Mouse (Mus musculus) embryonic facial prominence, embryonic 11.5 days (tissue): ENCODE measurements around the gene Tbc1d4. TPM values are rescaled to one million over a fixed set of nuclear protein-coding genes. Genes with fewer than 3 reads are reported as not detected.

Experiments used
- ATAC-seq: fragments of 200-750 bp; cut with Nextera tagmentation; replicated peaks from 2 replicates; pipeline ENCODE4 v1.8.0; 2017; ENCODE audit warnings: low read depth; ENCODE audit not compliant: insufficient number of reproducible peaks, low FRiP score, low TSS enrichment
- DNase-seq: peaks from one replicate; pipeline ENCODE4 v3.0.0-alpha.2; 2015; ENCODE audit warnings: low spot score
- H3K27ac ChIP-seq: fragments of 300-500 bp; sonication (generic); replicated peaks from 2 replicates; pipeline ENCODE4 v1.5.1; 2014; ENCODE audit warnings: mild to moderate bottlenecking, low read depth, low read length, control low read depth
- H3K27me3 ChIP-seq: fragments of 300-500 bp; sonication (generic); 2 replicates; pipeline ENCODE4 v1.6.1; 2014; ENCODE audit warnings: mild to moderate bottlenecking, low read length, moderate library complexity, mixed read lengths; ENCODE audit not compliant: control insufficient read depth, insufficient read depth
- H3K36me3 ChIP-seq: fragments of 300-500 bp; sonication (generic); replicated peaks from 2 replicates; pipeline ENCODE4 v1.6.1; 2014; ENCODE audit warnings: low read depth, mild to moderate bottlenecking, low read length, moderate library complexity, mixed read lengths; ENCODE audit not compliant: control insufficient read depth, insufficient read depth
- H3K4me1 ChIP-seq: fragments of 300-500 bp; sonication (generic); 2 replicates; pipeline ENCODE4 v1.6.1; 2014; ENCODE audit warnings: low read length, mixed read lengths; ENCODE audit not compliant: control insufficient read depth, insufficient read depth
- H3K4me2 ChIP-seq: fragments of 300-500 bp; sonication (generic); 2 replicates; pipeline ENCODE4 v1.6.1; 2014; ENCODE audit warnings: low read depth, mild to moderate bottlenecking, control low read depth, low read length, moderate library complexity
- H3K4me3 ChIP-seq: fragments of 300-500 bp; sonication (generic); 2 replicates; pipeline ENCODE4 v1.5.1; 2014; ENCODE audit warnings: low read depth, low read length, control low read depth
- H3K9ac ChIP-seq: fragments of 300-500 bp; sonication (generic); replicated peaks from 2 replicates; pipeline ENCODE4 v1.6.1; 2014; ENCODE audit warnings: mild to moderate bottlenecking, control low read depth, low read length
- H3K9me3 ChIP-seq: fragments of 300-500 bp; sonication (generic); replicated peaks from 2 replicates; pipeline ENCODE4 v1.6.1; 2016; ENCODE audit warnings: mild to moderate bottlenecking, low read length, inconsistent platforms, mixed read lengths; ENCODE audit not compliant: control insufficient read depth
- WGBS: fragments of 180-500 bp; shearing (Covaris S2); extraction: QIAGEN DNeasy Blood & Tissue Kit; methylation state at CpG from one replicate; pipeline ENCODE4 v1.1.7; 2014; 5-methylcytosine and 5-hydroxymethylcytosine counted together
- polyA plus RNA-seq: library from polyadenylated mRNA; unstranded; fragments of >200 nt; fragmentation: Nextera tagmentation; extraction: Ambion mirVana; gene quantifications from 2 replicates; pipeline ENCODE4 v1.2.1, GENCODE M21; 2014

Gene Tbc1d4
- polyA plus RNA-seq, 1 experiment from 2014 or later: 5.8 TPM

DNA sequence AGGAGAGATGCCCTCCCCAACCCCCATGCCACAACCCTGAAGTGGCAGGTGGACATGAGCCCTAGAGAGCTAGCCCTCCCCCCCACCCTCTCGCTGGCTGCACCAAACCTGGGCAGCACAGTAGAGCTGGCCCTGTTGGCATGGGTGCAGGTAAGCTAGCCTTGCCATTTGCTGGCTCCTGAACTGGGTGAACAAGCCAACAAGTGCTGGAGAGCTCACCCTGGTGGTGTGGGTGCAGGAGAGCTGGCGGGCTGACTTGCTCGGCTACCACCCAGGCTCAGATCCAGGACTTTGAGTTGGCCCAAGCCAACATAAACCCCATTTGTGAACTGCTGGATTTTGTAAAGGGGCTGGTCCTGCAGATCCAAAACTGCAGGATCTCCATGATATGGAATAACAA is 68.5 kb downstream of the Tbc1d4 start:
- Histone ChIP-seq H3K27me3 (no peaks in the 10 kb centered on the region), H3K36me3 (no peaks in the 10 kb centered on the region), H3K4me3 (no peak overlapping the region), H3K27ac (no peak overlapping the region), H3K4me1 (no peaks in the 10 kb centered on the region), H3K9ac (no peak overlapping the region), H3K4me2 (no peak overlapping the region), H3K9me3 (no peaks in the 10 kb centered on the region)
- ATAC-seq (no peak), DNase-seq (no peak)
- whole genome bisulfite sequencing: 94% methylated on average over 3 of the region's 3 CpGs

DNA sequence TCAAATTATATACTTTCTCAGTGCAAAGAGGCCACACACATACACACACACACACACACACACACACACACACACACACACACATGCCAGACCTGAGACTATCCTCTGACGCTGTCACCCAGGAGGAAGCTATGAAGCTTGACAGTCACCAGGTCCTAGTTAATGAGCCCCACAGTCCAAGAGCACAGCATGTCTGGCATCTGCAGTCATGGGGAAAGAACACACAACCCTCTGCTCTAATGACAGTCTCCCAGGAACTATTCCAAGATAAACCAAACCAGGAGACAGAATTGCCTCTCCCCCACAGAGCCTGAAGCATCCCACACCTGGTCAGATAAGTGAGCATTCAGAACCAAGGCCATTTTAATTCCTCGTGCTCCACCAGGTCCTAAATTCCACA is 71.1 kb downstream of the Tbc1d4 start:
- ATAC-seq (0 out of 2 replicates have a peak, but pooled peaks have one; percentile 70), DNase-seq (peak; percentile 13)
- Histone ChIP-seq H3K4me2 (no peak overlapping the region), H3K4me1 (no peaks in the 10 kb centered on the region), H3K27ac (no peak overlapping the region), H3K27me3 (no peaks in the 10 kb centered on the region), H3K4me3 (no peak overlapping the region), H3K9me3 (no peaks in the 10 kb centered on the region), H3K9ac (no peak overlapping the region), H3K36me3 (no peaks in the 10 kb centered on the region)
- WGBS: 67% methylated on average over 2 of the region's 2 CpGs

DNA sequence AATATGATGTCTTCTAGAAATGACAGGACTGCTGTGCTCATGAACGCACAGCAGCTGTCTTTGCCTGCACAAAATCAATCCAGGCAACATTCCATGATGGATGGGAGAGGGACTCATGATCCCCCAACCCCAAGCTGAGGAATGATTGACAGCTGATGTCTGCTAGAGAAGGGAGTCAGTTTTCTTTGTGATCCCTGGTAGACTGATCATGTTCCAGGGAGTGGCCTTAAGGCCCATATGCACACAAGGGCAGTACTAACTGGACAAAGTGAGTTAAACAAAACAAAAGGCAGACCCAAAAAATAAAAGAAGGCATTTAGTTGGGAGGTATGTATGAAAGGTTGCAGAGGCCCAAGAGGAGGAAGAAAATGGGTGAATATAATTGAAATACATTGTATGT is 71.6 kb downstream of the Tbc1d4 start:
- Histone ChIP-seq H3K9me3 (no peaks in the 10 kb centered on the region), H3K27me3 (no peaks in the 10 kb centered on the region), H3K4me2 (no peak overlapping the region), H3K9ac (no peak overlapping the region), H3K27ac (no peak overlapping the region), H3K4me1 (no peaks in the 10 kb centered on the region), H3K4me3 (no peak overlapping the region), H3K36me3 (no peaks in the 10 kb centered on the region)
- ATAC-seq: no peak
- WGBS: 75% methylated on average over 1 of the region's 1 CpGs
- DNase-seq: no peak

DNA sequence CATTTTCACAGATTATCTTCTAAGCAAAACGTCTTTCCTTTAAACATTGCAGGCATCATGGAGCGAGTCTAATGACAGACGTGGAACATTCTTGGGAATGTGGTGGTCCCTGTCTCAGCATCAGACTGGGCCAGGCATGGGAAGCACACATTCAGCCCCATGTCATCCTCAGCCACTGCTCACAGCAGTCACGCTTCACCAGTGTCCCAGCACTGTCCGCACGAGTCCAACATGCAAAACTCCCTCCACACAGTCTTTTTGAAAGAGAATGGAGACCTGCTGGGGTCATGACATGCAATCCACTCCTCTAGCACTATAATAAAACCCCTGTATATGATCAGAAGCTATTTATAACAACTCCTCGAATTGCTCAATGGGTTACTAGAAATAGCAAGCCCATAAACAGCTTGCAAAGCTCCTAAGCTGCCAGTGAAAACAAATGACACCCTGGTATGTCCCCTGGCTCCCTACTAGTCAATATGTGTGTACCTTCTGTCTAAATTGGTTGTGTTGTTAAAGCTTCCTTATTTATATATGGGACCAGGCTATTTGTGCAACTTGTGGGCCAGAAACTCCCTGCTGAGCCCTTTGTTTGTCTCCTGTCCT is 76.8 kb downstream of the Tbc1d4 start:
- H3K9ac ChIP-seq: no peak overlapping the region
- DNase-seq (no peak), ATAC-seq (no peak)
- H3K4me3 ChIP-seq: no peak overlapping the region
- H3K4me1 ChIP-seq: no peaks in the 10 kb centered on the region
- H3K4me2 ChIP-seq: no peak overlapping the region
- WGBS: 77% methylated on average over 7 of the region's 7 CpGs
- no peak overlapping the region for H3K27ac ChIP-seq
- no peaks in the 10 kb centered on the region for H3K9me3 ChIP-seq
- no peaks in the 10 kb centered on the region for H3K36me3 ChIP-seq
- H3K27me3 ChIP-seq: no peaks in the 10 kb centered on the region

DNA sequence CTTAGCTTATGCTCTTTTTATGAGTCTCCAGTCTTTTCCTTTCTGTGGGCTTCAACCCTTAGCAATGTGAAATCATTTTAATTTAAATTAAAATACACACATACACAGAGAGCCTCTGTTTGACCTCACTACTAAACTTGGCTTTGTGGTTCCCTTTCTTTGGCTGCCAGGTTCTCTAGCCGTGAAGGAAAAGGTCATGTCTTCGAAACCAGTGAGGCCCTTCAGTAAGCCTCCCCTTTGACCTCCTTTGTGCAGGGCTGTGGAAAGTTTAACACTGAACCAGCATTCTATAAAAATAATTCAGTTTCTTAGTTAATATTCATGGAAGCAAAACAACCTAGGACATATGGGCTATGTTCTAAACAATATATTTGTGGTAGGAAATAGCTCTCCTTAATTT is 78.5 kb downstream of the Tbc1d4 start:
- WGBS: 70% methylated on average over 2 of the region's 2 CpGs
- no peak overlapping the region for H3K9ac ChIP-seq
- DNase-seq (no peak), ATAC-seq (no peak)
- H3K27me3 ChIP-seq: no peaks in the 10 kb centered on the region
- H3K36me3 ChIP-seq: no peaks in the 10 kb centered on the region
- no peaks in the 10 kb centered on the region for H3K4me1 ChIP-seq
- H3K9me3 ChIP-seq: no peaks in the 10 kb centered on the region
- no peak overlapping the region for H3K4me3 ChIP-seq
- H3K27ac ChIP-seq: no peak overlapping the region
- H3K4me2 ChIP-seq: no peak overlapping the region

DNA sequence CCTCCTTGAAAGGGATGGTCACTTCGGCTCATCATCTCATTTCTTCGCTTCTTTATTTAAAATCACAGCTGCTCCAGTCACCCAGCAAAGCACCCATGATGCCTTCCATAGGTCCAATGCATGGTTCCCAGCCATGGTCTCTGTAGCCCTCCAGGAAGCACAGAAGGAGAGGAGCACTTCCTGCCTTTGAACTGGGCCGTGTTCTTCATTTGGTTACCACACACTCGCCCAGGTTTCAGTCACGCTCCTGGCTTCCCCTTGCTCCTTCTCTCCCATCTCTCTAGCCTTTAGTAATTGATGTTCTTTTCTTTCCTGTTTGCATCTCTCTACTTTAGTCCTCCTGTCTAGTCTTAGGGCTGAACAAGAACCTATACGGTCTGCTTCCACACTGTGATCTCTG is 79.8 kb downstream of the Tbc1d4 start:
- no peaks in the 10 kb centered on the region for H3K27me3 ChIP-seq
- H3K27ac ChIP-seq: no peak overlapping the region

DNA sequence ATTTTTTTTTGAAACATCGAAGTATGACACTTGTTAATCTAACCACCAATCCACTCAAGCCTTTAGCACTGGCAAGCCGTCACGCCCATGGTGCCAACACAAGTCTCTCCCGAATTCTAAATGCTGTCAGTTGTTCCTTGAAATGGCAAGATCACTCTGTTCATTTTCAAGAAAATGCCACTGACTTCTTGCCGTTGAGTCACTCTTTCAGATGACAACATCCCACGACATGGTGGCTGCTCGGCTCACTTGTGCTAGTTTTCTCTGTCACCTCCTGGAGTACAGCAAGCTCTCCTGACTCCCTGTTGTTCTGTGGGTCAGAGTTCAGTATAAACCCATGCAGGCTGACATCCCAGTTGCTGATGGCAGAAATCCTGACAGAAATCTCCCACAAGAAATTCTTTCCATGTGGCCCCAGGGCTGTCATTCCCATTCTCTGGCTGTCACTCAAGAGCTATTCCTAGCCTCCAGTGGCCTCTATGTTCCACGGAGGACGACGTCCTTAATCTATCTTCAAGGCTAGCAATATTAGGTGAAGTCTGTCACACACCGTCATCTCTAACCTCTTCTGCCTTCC is 81.5 kb downstream of the Tbc1d4 start:
- Histone ChIP-seq H3K27ac (no peak overlapping the region), H3K4me2 (no peak overlapping the region), H3K9me3 (no peaks in the 10 kb centered on the region), H3K4me1 (no peaks in the 10 kb centered on the region), H3K27me3 (no peaks in the 10 kb centered on the region), H3K9ac (no peak overlapping the region), H3K4me3 (no peak overlapping the region), H3K36me3 (no peaks in the 10 kb centered on the region)
- WGBS: 76% methylated on average over 11 of the region's 11 CpGs
- ATAC-seq (no peak), DNase-seq (no peak)

More for the DNA sequence above, 79.8 kb downstream of the Tbc1d4 start:
- DNase-seq (no peak), ATAC-seq (no peak)
- Histone ChIP-seq H3K4me3 (no peak overlapping the region), H3K9ac (no peak overlapping the region), H3K9me3 (no peaks in the 10 kb centered on the region), H3K4me1 (no peaks in the 10 kb centered on the region), H3K4me2 (no peak overlapping the region), H3K36me3 (no peaks in the 10 kb centered on the region)
- 85% methylated on average over 6 of the region's 6 CpGs for WGBS

DNA sequence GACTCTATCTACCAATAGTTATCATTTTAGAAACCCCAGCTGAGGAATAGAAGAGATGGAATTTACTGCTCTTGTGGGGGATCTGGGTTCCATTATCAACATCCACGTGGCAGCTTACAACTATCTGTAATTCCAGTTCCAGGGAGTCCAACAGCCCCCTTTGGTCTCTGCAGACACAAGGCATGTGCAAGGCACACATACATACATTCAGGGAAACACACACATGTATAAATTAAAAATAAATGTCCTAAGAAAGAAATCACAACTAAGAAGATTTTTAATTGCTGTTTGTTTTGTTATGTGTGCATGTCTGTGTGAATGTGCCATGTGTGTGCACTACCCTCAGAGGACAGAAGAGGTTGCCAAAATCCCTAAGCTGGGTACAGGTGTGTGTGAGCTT is 82.5 kb downstream of the Tbc1d4 start:
- ATAC-seq (no peak), DNase-seq (no peak)
- Histone ChIP-seq H3K9me3 (no peaks in the 10 kb centered on the region), H3K27me3 (no peaks in the 10 kb centered on the region), H3K27ac (no peak overlapping the region), H3K36me3 (no peaks in the 10 kb centered on the region), H3K4me1 (no peaks in the 10 kb centered on the region), H3K9ac (no peak overlapping the region), H3K4me2 (no peak overlapping the region), H3K4me3 (no peak overlapping the region)
- WGBS: 54% methylated on average over 1 of the region's 1 CpGs
